Mouse (Mus musculus) embryonic fibroblast, embryonic 13.5 days (primary cell): Measurements from ENCODE around the gene Rbpms2.

Experiments used
- CTCF ChIP-seq: IDR thresholded peaks from 2 replicates; pipeline ENCODE4 v1.5.1; 2011; ENCODE audit warnings: mild to moderate bottlenecking, control low read depth, low read length, moderate library complexity, borderline replicate concordance; ENCODE audit not compliant: insufficient read depth
- POLR2A ChIP-seq: IDR thresholded peaks from 2 replicates; pipeline ENCODE4 v1.6.1; 2011; ENCODE audit warnings: low read depth, mild to moderate bottlenecking, control low read depth, low read length, moderate library complexity

DNA sequence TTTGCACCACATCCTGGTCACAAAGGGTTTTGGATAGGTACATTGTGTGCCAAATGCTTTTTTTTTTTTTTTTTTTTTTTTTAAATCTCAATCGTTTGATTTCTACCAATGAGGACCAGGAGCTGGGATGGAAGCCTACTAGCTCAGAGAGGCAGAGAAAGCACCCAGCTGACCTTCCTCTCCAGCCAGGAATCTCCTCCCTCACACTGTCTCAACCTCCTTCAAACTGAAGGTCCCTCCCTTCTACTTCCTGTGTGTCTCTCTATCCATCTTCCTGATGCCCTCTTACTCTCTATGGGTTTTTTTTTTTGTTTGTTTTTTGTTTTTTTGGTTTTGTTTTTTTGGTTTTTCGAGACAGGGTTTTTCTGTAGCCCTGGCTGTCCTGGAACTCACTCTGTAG is 28.5 kb upstream of the Rbpms2 start:
- TF ChIP-seq CTCF: no peak
- TF ChIP-seq POLR2A: no peak
